ENCODE assay signal across 8 mouse cellular contexts in genomic region chr12:100520077-100520793, GRCm38 (mm10). TPM values are rescaled to one million over a fixed set of nuclear protein-coding genes. Genes with fewer than 3 reads are reported as not detected.
DNase-seq lines count a peak whose midpoint lies in the region; ATAC-seq and TF ChIP-seq lines count a peak whose summit lies in the region.

No protein-coding gene starts in this region.

- H3K27ac ChIP-seq in embryonic facial prominence, embryonic 13.5 days: peak overlapping the region; percentile 78
- H3K27ac ChIP-seq in heart, embryonic 13.5 days (replicated peaks): peak overlapping the region; percentile 82
- peak overlapping the region; percentile 75; the same call in 1 of the 2 replicates for H3K27ac ChIP-seq in kidney, embryonic 16.5 days (ENCODE audit: low read length)
- H3K27ac ChIP-seq in lung, embryonic 14.5 days (ENCODE audit: low read depth): peak overlapping the region; percentile 79
- peak overlapping the region; percentile 86 for H3K27ac ChIP-seq in neural tube, embryonic 15.5 days (replicated peaks)

- H3K4me1 ChIP-seq in embryonic facial prominence, embryonic 13.5 days: peaks cover 23% of the 10 kb centered on the region
- peaks cover 47% of the 10 kb centered on the region for H3K4me1 ChIP-seq in heart, embryonic 13.5 days
- peaks cover 27% of the 10 kb centered on the region for H3K4me1 ChIP-seq in kidney, embryonic 16.5 days (ENCODE audit: insufficient read depth, low read length)
- peaks cover 8% of the 10 kb centered on the region; the same call in 1 of the 2 replicates for H3K4me1 ChIP-seq in lung, embryonic 14.5 days (ENCODE audit: insufficient read depth)
- H3K4me1 ChIP-seq in neural tube, embryonic 15.5 days: peaks cover 35% of the 10 kb centered on the region

- 0 out of 2 replicates have a peak, but pooled peaks have one; percentile 57 for ATAC-seq in embryonic facial prominence, embryonic 13.5 days (ENCODE audit: insufficient number of reproducible peaks, insufficient read depth, low FRiP score, low TSS enrichment, low read depth)
- peak; percentile 40; the same call in 1 of the 2 replicates for ATAC-seq in heart, embryonic 13.5 days (ENCODE audit: extremely low read depth, insufficient number of reproducible peaks, low FRiP score, low TSS enrichment)
- peak; percentile 55 for ATAC-seq in kidney, embryonic 16.5 days (ENCODE audit: low FRiP score, low TSS enrichment)
- peak; percentile 85 for ATAC-seq in lung, embryonic 14.5 days (ENCODE audit: insufficient read depth)
- peak; percentile 59 for ATAC-seq in neural tube, embryonic 15.5 days (ENCODE audit: low FRiP score)

- peak overlapping the region; percentile 87 for H3K4me2 ChIP-seq in embryonic facial prominence, embryonic 13.5 days
- H3K4me2 ChIP-seq in heart, embryonic 13.5 days: peak overlapping the region; percentile 86
- peak overlapping the region; percentile 82 for H3K4me2 ChIP-seq in kidney, embryonic 16.5 days (replicated peaks; ENCODE audit: low read depth, low read length)
- H3K4me2 ChIP-seq in lung, embryonic 14.5 days: peak overlapping the region; percentile 89
- H3K4me2 ChIP-seq in neural tube, embryonic 15.5 days: peak overlapping the region; percentile 87

- peak overlapping the region; percentile 95 for H3K9ac ChIP-seq in embryonic facial prominence, embryonic 13.5 days
- peak overlapping the region; percentile 98 for H3K9ac ChIP-seq in heart, embryonic 13.5 days
- peak overlapping the region; percentile 95 for H3K9ac ChIP-seq in kidney, embryonic 16.5 days (replicated peaks; ENCODE audit: low read length)
- peak overlapping the region; percentile 92 for H3K9ac ChIP-seq in lung, embryonic 14.5 days
- H3K9ac ChIP-seq in neural tube, embryonic 15.5 days (replicated peaks): peak overlapping the region; percentile 96

- WGBS in embryonic facial prominence, embryonic 13.5 days: under 1% methylated on average over 59 of the region's 76 CpGs
- WGBS in heart, embryonic 13.5 days: under 1% methylated on average over 73 of the region's 76 CpGs
- WGBS in kidney, embryonic 16.5 days: 0% methylated on average over 48 of the region's 76 CpGs
- 0% methylated on average over 73 of the region's 76 CpGs for WGBS in lung, embryonic 14.5 days
- under 1% methylated on average over 76 of the region's 76 CpGs for WGBS in neural tube, embryonic 15.5 days

- TF ChIP-seq CTCF in C2C12 (IDR thresholded peaks at IDR 0.05; ENCODE audit: control insufficient read depth, insufficient read depth, insufficient read length): no peak
- no peak for TF ChIP-seq CTCF in lung, embryonic 14.5 days (IDR thresholded peaks at IDR 0.05; ENCODE audit: low read depth)

- peak overlapping the region; percentile 88 for H3ac ChIP-seq in C2C12 (ENCODE audit: control insufficient read depth, insufficient read length, low read depth)

- H3K79me3 ChIP-seq in C2C12 (ENCODE audit: low read depth): no peaks in the 10 kb centered on the region

- H3K27me3 ChIP-seq in C2C12 (ENCODE audit: control insufficient read depth, insufficient read depth, insufficient read length): no peaks in the 10 kb centered on the region
- no peaks in the 10 kb centered on the region for H3K27me3 ChIP-seq in embryonic facial prominence, embryonic 13.5 days
- H3K27me3 ChIP-seq in heart, embryonic 13.5 days (replicated peaks): no peaks in the 10 kb centered on the region
- H3K27me3 ChIP-seq in kidney, embryonic 16.5 days (ENCODE audit: insufficient read depth, low read length): no peaks in the 10 kb centered on the region
- H3K27me3 ChIP-seq in lung, embryonic 14.5 days (ENCODE audit: insufficient read depth, low read length): no peaks in the 10 kb centered on the region
- no peaks in the 10 kb centered on the region for H3K27me3 ChIP-seq in neural tube, embryonic 15.5 days (replicated peaks)

- H3K79me2 ChIP-seq in C2C12 (ENCODE audit: control insufficient read depth, insufficient read depth): peaks cover 4% of the 10 kb centered on the region

- peak overlapping the region; percentile 48 for H3K4me3 ChIP-seq in C2C12 (ENCODE audit: insufficient read depth, poor library complexity, severe bottlenecking)
- H3K4me3 ChIP-seq in embryonic facial prominence, embryonic 13.5 days: peak overlapping the region; percentile 78
- peak overlapping the region; percentile 91 for H3K4me3 ChIP-seq in heart, embryonic 13.5 days
- H3K4me3 ChIP-seq in kidney, embryonic 16.5 days (ENCODE audit: low read length): peak overlapping the region; percentile 81
- peak overlapping the region; percentile 79 for H3K4me3 ChIP-seq in lung, embryonic 14.5 days (ENCODE audit: low read depth, low read length)
- peak overlapping the region; percentile 87 for H3K4me3 ChIP-seq in neural tube, embryonic 15.5 days (replicated peaks)

- H3K9me3 ChIP-seq in embryonic facial prominence, embryonic 13.5 days: no peaks in the 10 kb centered on the region
- no peaks in the 10 kb centered on the region for H3K9me3 ChIP-seq in heart, embryonic 13.5 days
- H3K9me3 ChIP-seq in kidney, embryonic 16.5 days (ENCODE audit: low read length): no peaks in the 10 kb centered on the region
- H3K9me3 ChIP-seq in lung, embryonic 14.5 days (ENCODE audit: low read depth, low read length): no peaks in the 10 kb centered on the region
- no peaks in the 10 kb centered on the region for H3K9me3 ChIP-seq in neural tube, embryonic 15.5 days (replicated peaks)

- DNase-seq in adrenal gland, adult 2 months: peak; percentile 81
- DNase-seq in lung, embryonic 14.5 days: peak; percentile 64
- peak; percentile 62 for DNase-seq in thymus, postnatal 14 days

- no peaks in the 10 kb centered on the region for H3K36me3 ChIP-seq in C2C12 (ENCODE audit: control insufficient read depth, insufficient read depth)
- peaks cover 13% of the 10 kb centered on the region; the same call in 1 of the 2 replicates for H3K36me3 ChIP-seq in embryonic facial prominence, embryonic 13.5 days
- H3K36me3 ChIP-seq in heart, embryonic 13.5 days: no peaks in the 10 kb centered on the region
- H3K36me3 ChIP-seq in kidney, embryonic 16.5 days (ENCODE audit: insufficient read depth, low read length): no peaks in the 10 kb centered on the region
- no peaks in the 10 kb centered on the region for H3K36me3 ChIP-seq in lung, embryonic 14.5 days (ENCODE audit: insufficient read depth)
- H3K36me3 ChIP-seq in neural tube, embryonic 15.5 days: no peaks in the 10 kb centered on the region

TF ChIP-seq in C2C12, 6 proteins besides CTCF, POLR2A, EP300 and RAD21:
- no peak for TF ChIP-seq USF1 (IDR thresholded peaks at IDR 0.05; ENCODE audit: low read depth)
- TF ChIP-seq CEBPB (IDR thresholded peaks at IDR 0.05; ENCODE audit: low read depth): no peak
TF ChIP-seq in C2C12: peak in this region for 0.

RNA-seq across cellular contexts. Expression of gene Ttc7b, which starts 0.4 kb away (rescaled TPM):
- 9.2 TPM for polyA plus RNA-seq in C2C12 (2012; fragmentation: generic; extraction: Trizol)
- total RNA-seq in adrenal gland, adult 2 months (2021): 10 to 100 TPM; 70.9 to 76.7 TPM
- 121 and 142 TPM in 2 replicates for polyA plus RNA-seq in adrenal gland, adult 2 months (2012; rRNA removed)
- polyA plus RNA-seq in embryonic facial prominence, embryonic 13.5 days (2015; fragmentation: Nextera tagmentation; extraction: Ambion mirVana): 5.6 and 6.0 TPM in 2 replicates
- polyA plus RNA-seq in heart, embryonic 13.5 days (2015; fragmentation: Nextera tagmentation; extraction: Ambion mirVana): 6.2 and 6.5 TPM in 2 replicates
- polyA plus RNA-seq in kidney, embryonic 16.5 days (2015; fragmentation: Nextera tagmentation; extraction: Ambion mirVana): 3.9 and 4.7 TPM in 2 replicates
- polyA plus RNA-seq in lung, embryonic 14.5 days (2014; fragmentation: Nextera tagmentation; extraction: Ambion mirVana): 6.3 and 8.1 TPM in 2 replicates
- polyA plus RNA-seq in neural tube, embryonic 15.5 days (2015; fragmentation: Nextera tagmentation; extraction: Ambion mirVana): 7.3 and 10.2 TPM in 2 replicates

Comparison
In these comparisons a context has a peak if more than half of its experiments do, and no peak if none do; other contexts are left out.
1. Peak in every context shown above with its lines: DNase-seq, ATAC-seq, H3K4me3 ChIP-seq and H3K27ac ChIP-seq.
2. RNA of gene Ttc7b, which starts 0.4 kb away (polyA plus RNA-seq): 121 to 142 TPM in adrenal gland, adult 2 months; 7.3 to 10.2 TPM in neural tube, embryonic 15.5 days, 9.2 TPM in C2C12 (single experiment), 6.3 to 8.1 TPM in lung, embryonic 14.5 days, 6.2 to 6.5 TPM in heart, embryonic 13.5 days, 5.6 to 6.0 TPM in embryonic facial prominence, embryonic 13.5 days and 3.9 to 4.7 TPM in kidney, embryonic 16.5 days; every median in the first group is over 10 times any median in the second.